In the genomic region with DNA sequence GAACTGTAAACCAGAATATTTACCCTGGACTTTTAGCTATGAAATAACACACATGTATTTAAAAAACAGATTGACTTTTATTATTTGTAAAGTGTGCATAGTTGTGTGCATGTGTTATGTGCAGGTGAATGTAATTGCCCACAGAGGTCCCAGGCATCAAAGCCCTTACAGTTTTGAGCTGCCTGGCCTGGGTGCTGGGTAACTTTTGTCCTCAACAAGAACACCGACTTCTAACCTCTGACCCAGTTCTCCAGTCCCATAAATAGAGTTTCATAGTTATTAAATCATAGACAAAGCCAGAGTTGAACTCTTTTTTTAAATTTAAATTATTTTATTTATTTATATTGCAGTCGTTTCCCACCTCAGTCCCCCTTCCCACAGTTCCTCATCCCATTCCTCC, we compare ENCODE assay signal across 14 mouse cellular contexts.
"Had no signal": no experiment of that assay in that cellular context is flagged by ENCODE, and none has a peak within 500 bp of the region (broad histone marks: within the 10 kb centered on the region; RNA-seq: fewer than 3 reads in every experiment).

No protein-coding gene starts in this region.

- DNase-seq: lung, adult 18-20 months; lung, embryonic 14.5 days; lung, postnatal 10 days; lung, postnatal 4 days; midbrain, embryonic 14.5 days; right cerebral cortex, postnatal 14 days; thymus, adult 2 months; thymus, postnatal 25 days; thymus, postnatal 4 days had no signal

- H3K27me3 ChIP-seq: neural tube, embryonic 12.5 days; stomach, embryonic 15.5 days had no signal

- H3K4me3 ChIP-seq: midbrain, embryonic 10.5 days; neural tube, embryonic 12.5 days; stomach, embryonic 15.5 days had no signal

- H3K4me1 ChIP-seq: midbrain, embryonic 10.5 days; neural tube, embryonic 12.5 days; stomach, embryonic 15.5 days had no signal

- H3K27ac ChIP-seq: liver, embryonic 14.5 days; midbrain, embryonic 10.5 days; neural tube, embryonic 12.5 days; stomach, embryonic 15.5 days; stomach, postnatal 0 days had no signal

- H3K9ac ChIP-seq: liver, embryonic 14.5 days; lung, embryonic 14.5 days; neural tube, embryonic 12.5 days; stomach, embryonic 15.5 days had no signal

- H3K36me3 ChIP-seq: midbrain, embryonic 10.5 days; neural tube, embryonic 12.5 days; stomach, embryonic 15.5 days had no signal
